Mouse (Mus musculus) hindbrain, embryonic 14.5 days (tissue): ENCODE results near the gene Kdm5a. TPM values are rescaled to one million over a fixed set of nuclear protein-coding genes. Genes with fewer than 3 reads are reported as not detected.
A peak's percentile ranks its signal among the peaks of the same experiment; 100 is the strongest.

Experiments used
- ATAC-seq: fragments of 200-750 bp; cut with Nextera tagmentation; 2 replicates; pipeline ENCODE4 v1.8.0; 2017; ENCODE audit warnings: moderate number of reproducible peaks, mild to moderate bottlenecking, moderate TSS enrichment, moderate library complexity; ENCODE audit not compliant: low FRiP score
- DNase-seq: peaks from one replicate; pipeline ENCODE4 v3.0.0-alpha.2; 2015; ENCODE audit warnings: low spot score
- H3K27ac ChIP-seq: fragments of 300-500 bp; sonication (generic); 2 replicates; pipeline ENCODE4 v1.5.1; 2014; ENCODE audit warnings: mild to moderate bottlenecking, moderate library complexity
- H3K27me3 ChIP-seq: fragments of 300-500 bp; sonication (generic); 2 replicates; pipeline ENCODE4 v1.6.1; 2014; ENCODE audit warnings: mild to moderate bottlenecking, low read length, mixed read lengths; ENCODE audit not compliant: control insufficient read depth, insufficient read depth
- H3K36me3 ChIP-seq: fragments of 300-500 bp; sonication (generic); replicated peaks from 2 replicates; pipeline ENCODE4 v1.6.1; 2014; ENCODE audit not compliant: control insufficient read depth, insufficient read depth
- H3K4me1 ChIP-seq: fragments of 300-500 bp; sonication (generic); replicated peaks from 2 replicates; pipeline ENCODE4 v1.6.1; 2014; ENCODE audit warnings: antibody characterized with exemption, low read length, mixed read lengths; ENCODE audit not compliant: control insufficient read depth, insufficient read depth
- H3K4me2 ChIP-seq: fragments of 300-500 bp; sonication (generic); replicated peaks from 2 replicates; pipeline ENCODE4 v1.6.1; 2014; ENCODE audit warnings: mild to moderate bottlenecking, moderate library complexity
- H3K4me3 ChIP-seq: fragments of 300-500 bp; sonication (generic); replicated peaks from 2 replicates; pipeline ENCODE4 v1.5.1; 2014; ENCODE audit warnings: mild to moderate bottlenecking, low read length
- H3K9ac ChIP-seq: fragments of 300-500 bp; sonication (generic); 2 replicates; pipeline ENCODE4 v1.6.1; 2014
- H3K9me3 ChIP-seq: fragments of 300-500 bp; sonication (generic); 2 replicates; pipeline ENCODE4 v1.6.1; 2016; ENCODE audit warnings: low read length; ENCODE audit not compliant: control insufficient read depth
- WGBS: fragments of 180-500 bp; shearing (Covaris S2); extraction: QIAGEN DNeasy Blood & Tissue Kit; methylation state at CpG from one replicate; pipeline ENCODE4 v1.1.7; 2014; 5-methylcytosine and 5-hydroxymethylcytosine counted together
- polyA plus RNA-seq: library from polyadenylated mRNA; unstranded; fragments of >200 nt; fragmentation: Nextera tagmentation; extraction: Ambion mirVana; gene quantifications from 2 replicates; pipeline ENCODE4 v1.2.1, GENCODE M21; 2014

Gene Kdm5a
- 35.4 and 37.0 TPM in 2 replicates for polyA plus RNA-seq

- peaks cover 19% of the 10 kb centered on the region for H3K4me1 ChIP-seq
- under 1% methylated on average over 71 of the region's 71 CpGs for WGBS
- H3K27me3 ChIP-seq, result no peaks in the 10 kb centered on the region
- ATAC-seq (peak; percentile 98), DNase-seq (peak; percentile 93)
- H3K27ac ChIP-seq, result peak within 1 kb of the TSS; percentile 96
- H3K9ac ChIP-seq, result peak within 1 kb of the TSS; percentile 80
- no peaks in the 10 kb centered on the region for H3K9me3 ChIP-seq
- peak within 1 kb of the TSS; percentile 74 for H3K4me3 ChIP-seq
- H3K4me2 ChIP-seq, result peak within 1 kb of the TSS; percentile 89
- H3K36me3 ChIP-seq, result peaks cover 21% of the 10 kb centered on the region
Observed at GRCm38 (mm10) chr6:120363688-120364522, at the start of gene Kdm5a, which contains the start of gene Ccdc77. Gene Kdm5a (plus strand): TSS chr6:120364124. Gene Ccdc77 (minus strand): TSS chr6:120364374.

GRCm38 (mm10) chr6:120318303-120318940 lies 45.5 kb upstream of the Kdm5a start:
- WGBS, result 71% methylated on average over 11 of the region's 11 CpGs
- Histone ChIP-seq H3K27ac (no peak overlapping the region), H3K9me3 (no peaks in the 10 kb centered on the region), H3K27me3 (no peaks in the 10 kb centered on the region), H3K9ac (no peak overlapping the region), H3K36me3 (no peaks in the 10 kb centered on the region), H3K4me2 (no peak overlapping the region), H3K4me1 (no peaks in the 10 kb centered on the region), H3K4me3 (no peak overlapping the region)
- ATAC-seq (no peak), DNase-seq (no peak)

GRCm38 (mm10) chr6:120319129-120319528 lies 44.8 kb upstream of the Kdm5a start:
- 91% methylated on average over 9 of the region's 9 CpGs for WGBS
- Histone ChIP-seq H3K4me1 (no peaks in the 10 kb centered on the region), H3K9me3 (no peaks in the 10 kb centered on the region), H3K4me2 (no peak overlapping the region), H3K36me3 (no peaks in the 10 kb centered on the region), H3K9ac (no peak overlapping the region), H3K4me3 (no peak overlapping the region), H3K27ac (no peak overlapping the region), H3K27me3 (no peaks in the 10 kb centered on the region)
- DNase-seq, result no peak
- no peak for ATAC-seq

- Histone ChIP-seq H3K27me3 (no peaks in the 10 kb centered on the region), H3K9ac (no peak overlapping the region), H3K27ac (no peak overlapping the region), H3K9me3 (no peaks in the 10 kb centered on the region), H3K4me3 (no peak overlapping the region), H3K4me2 (no peak overlapping the region), H3K36me3 (peaks cover 5% of the 10 kb centered on the region; the same call in 1 of the 2 replicates), H3K4me1 (no peaks in the 10 kb centered on the region)
- 59% methylated on average over 2 of the region's 2 CpGs for WGBS
- DNase-seq (no peak), ATAC-seq (no peak)
Observed at GRCm38 (mm10) chr6:120320369-120320768, 43.6 kb upstream of the Kdm5a start.

GRCm38 (mm10) chr6:120324295-120324927 lies 39.5 kb upstream of the Kdm5a start:
- ATAC-seq (no peak; the same call in 1 of the 2 replicates), DNase-seq (peak; percentile 85)
- Histone ChIP-seq H3K27ac (no peak overlapping the region), H3K4me1 (no peaks in the 10 kb centered on the region), H3K36me3 (peaks cover 19% of the 10 kb centered on the region), H3K4me3 (no peak overlapping the region), H3K9ac (no peak overlapping the region), H3K27me3 (no peaks in the 10 kb centered on the region), H3K9me3 (no peaks in the 10 kb centered on the region), H3K4me2 (no peak overlapping the region)
- WGBS, result 33% methylated on average over 6 of the region's 6 CpGs

- H3K9ac ChIP-seq, result no peak overlapping the region
- no peaks in the 10 kb centered on the region for H3K9me3 ChIP-seq
- no peak for DNase-seq
- H3K4me2 ChIP-seq, result no peak overlapping the region
- no peak overlapping the region for H3K27ac ChIP-seq
- no peak for ATAC-seq
- H3K4me3 ChIP-seq, result no peak overlapping the region
- no peaks in the 10 kb centered on the region for H3K4me1 ChIP-seq
- no peaks in the 10 kb centered on the region for H3K27me3 ChIP-seq
- H3K36me3 ChIP-seq, result peaks cover 61% of the 10 kb centered on the region
- 74% methylated on average over 2 of the region's 2 CpGs for WGBS
Observed at GRCm38 (mm10) chr6:120332351-120332750, 31.6 kb upstream of the Kdm5a start.

GRCm38 (mm10) chr6:120343992-120344391 lies 19.9 kb upstream of the Kdm5a start:
- DNase-seq (no peak), ATAC-seq (no peak)

GRCm38 (mm10) chr6:120349018-120349417 lies 14.9 kb upstream of the Kdm5a start:
- WGBS, result 92% methylated on average over 3 of the region's 3 CpGs
- Histone ChIP-seq H3K27me3 (no peaks in the 10 kb centered on the region), H3K36me3 (peaks cover 51% of the 10 kb centered on the region), H3K4me2 (no peak overlapping the region), H3K9me3 (no peaks in the 10 kb centered on the region), H3K4me1 (no peaks in the 10 kb centered on the region), H3K9ac (no peak overlapping the region), H3K4me3 (no peak overlapping the region), H3K27ac (no peak overlapping the region)
- no peak for ATAC-seq
- DNase-seq, result no peak

More at GRCm38 (mm10) chr6:120343992-120344391, 19.9 kb upstream of the Kdm5a start:
- Histone ChIP-seq H3K4me2 (no peak overlapping the region), H3K4me3 (no peak overlapping the region), H3K9ac (no peak overlapping the region), H3K36me3 (peaks cover 55% of the 10 kb centered on the region), H3K27me3 (no peaks in the 10 kb centered on the region), H3K4me1 (no peaks in the 10 kb centered on the region), H3K27ac (no peak overlapping the region), H3K9me3 (no peaks in the 10 kb centered on the region)
- WGBS, result 56% methylated on average over 1 of the region's 1 CpGs

- H3K36me3 ChIP-seq, result peaks cover 4% of the 10 kb centered on the region; the same call in 1 of the 2 replicates
- no peak overlapping the region for H3K27ac ChIP-seq
- peaks cover 7% of the 10 kb centered on the region for H3K4me1 ChIP-seq
- DNase-seq, result no peak
- H3K9ac ChIP-seq, result peak overlapping the region; percentile 57
- no peak for ATAC-seq
- H3K4me3 ChIP-seq, result peak overlapping the region; percentile 43
- H3K9me3 ChIP-seq, result no peaks in the 10 kb centered on the region
- H3K4me2 ChIP-seq, result peak overlapping the region; percentile 80
- no peaks in the 10 kb centered on the region for H3K27me3 ChIP-seq
- WGBS, result 45% methylated on average over 5 of the region's 5 CpGs
Observed at GRCm38 (mm10) chr6:120356478-120356877, 7.4 kb upstream of the Kdm5a start.
